Mouse (Mus musculus) testis, adult 2 months (tissue): ENCODE measurements around the gene Mcfd2.

Experiments used
- CTCF ChIP-seq: fragments of 200-500 bp; IDR thresholded peaks from 2 replicates; pipeline ENCODE4 v1.5.1; 2012; ENCODE audit warnings: low read depth, mild to moderate bottlenecking, inconsistent platforms, low read length, moderate library complexity; ENCODE audit not compliant: control insufficient read depth, insufficient read depth, insufficient replicate concordance
- POLR2A ChIP-seq: fragments of 200-500 bp; IDR thresholded peaks from 2 replicates; pipeline ENCODE4 v1.6.1; 2012; ENCODE audit warnings: low read depth, mild to moderate bottlenecking, inconsistent platforms, low read length, moderate library complexity; ENCODE audit not compliant: control insufficient read depth

DNA sequence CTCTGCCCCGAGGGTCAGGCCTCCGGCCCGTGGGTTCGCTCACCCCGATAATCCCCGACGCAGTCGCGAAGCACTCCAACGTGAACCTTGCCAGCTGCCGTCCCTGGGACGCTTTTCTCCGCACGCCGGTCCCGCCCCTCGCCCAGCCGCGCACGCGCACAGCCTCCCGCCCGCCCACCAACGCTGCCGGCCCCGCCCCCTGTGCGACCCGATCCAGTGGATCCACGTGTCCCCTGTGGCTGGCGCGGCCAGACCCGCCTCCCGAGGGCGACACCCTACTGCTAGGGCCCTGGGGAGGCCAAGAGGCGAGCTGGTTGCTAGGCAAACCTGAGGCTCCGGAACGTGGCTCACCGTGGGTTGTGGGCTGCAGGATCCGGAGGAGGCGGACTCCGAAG is at the start of gene Mcfd2:
- no peak for TF ChIP-seq CTCF
- TF ChIP-seq POLR2A = peak; percentile 92
